Comparison of ENCODE assay signal across 9 mouse cellular contexts in the genomic region with DNA sequence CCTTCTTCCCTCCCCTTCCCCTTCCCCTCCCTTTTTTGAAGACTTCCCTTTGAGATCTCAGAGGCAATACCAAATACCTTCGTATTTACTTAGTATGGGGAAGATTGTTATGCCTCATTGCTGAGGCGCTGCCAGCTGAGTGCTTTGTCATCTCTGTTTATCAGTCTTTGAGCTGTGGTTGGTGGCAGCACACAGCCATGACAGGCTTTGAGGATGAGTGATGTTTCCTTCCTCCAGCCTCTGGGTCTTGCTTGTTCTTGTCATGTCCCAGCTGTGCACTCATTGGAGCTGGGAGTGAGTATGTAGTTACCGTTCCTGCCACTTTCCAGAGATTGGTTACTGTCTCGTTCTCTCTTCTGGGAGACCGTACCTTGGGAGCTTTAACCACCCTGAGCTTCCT. TPM values are rescaled to one million over a fixed set of nuclear protein-coding genes. Genes with fewer than 3 reads are reported as not detected.
DNase-seq lines count a peak whose midpoint lies in the region; ATAC-seq lines count a peak whose summit lies in the region.
"Had no signal": no experiment of that assay in that cellular context is flagged by ENCODE, and none has a peak within 500 bp of the region (broad histone marks: within the 10 kb centered on the region; RNA-seq: fewer than 3 reads in every experiment).

No protein-coding gene starts in this region.

- no peak overlapping the region for H3K4me3 ChIP-seq in hindbrain, embryonic 13.5 days
- H3K4me3 ChIP-seq in hindbrain, embryonic 11.5 days (ENCODE audit: low read depth, low read length) = no peak overlapping the region
- H3K4me3 ChIP-seq in liver, embryonic 13.5 days (replicated peaks) = 0 out of 2 replicates have a peak overlapping the region, but pooled peaks have one; percentile 8
- H3K4me3 ChIP-seq in forebrain, embryonic 15.5 days = no peak overlapping the region

- H3K9ac ChIP-seq in hindbrain, embryonic 13.5 days = no peak overlapping the region
- no peak overlapping the region for H3K9ac ChIP-seq in hindbrain, embryonic 11.5 days (ENCODE audit: low read depth, low read length)
- H3K9ac ChIP-seq in liver, embryonic 13.5 days = peak overlapping the region; percentile 56
- no peak overlapping the region for H3K9ac ChIP-seq in forebrain, embryonic 15.5 days (replicated peaks)

- 59% methylated on average over 5 of the region's 5 CpGs for WGBS in hindbrain, embryonic 13.5 days
- WGBS in hindbrain, embryonic 11.5 days = 60% methylated on average over 5 of the region's 5 CpGs
- 23% methylated on average over 5 of the region's 5 CpGs for WGBS in liver, embryonic 13.5 days (ENCODE audit: insufficient replicate concordance)
- 79% methylated on average over 5 of the region's 5 CpGs for WGBS in forebrain, embryonic 15.5 days

- no peaks in the 10 kb centered on the region for H3K9me3 ChIP-seq in hindbrain, embryonic 13.5 days
- no peaks in the 10 kb centered on the region for H3K9me3 ChIP-seq in hindbrain, embryonic 11.5 days (ENCODE audit: control insufficient read depth, low read length)
- no peaks in the 10 kb centered on the region for H3K9me3 ChIP-seq in liver, embryonic 13.5 days (replicated peaks)
- no peaks in the 10 kb centered on the region for H3K9me3 ChIP-seq in forebrain, embryonic 15.5 days

- H3K4me1 ChIP-seq in hindbrain, embryonic 13.5 days (replicated peaks) = peaks cover 38% of the 10 kb centered on the region
- no peaks in the 10 kb centered on the region for H3K4me1 ChIP-seq in hindbrain, embryonic 11.5 days (replicated peaks; ENCODE audit: control insufficient read depth, insufficient read depth, low read length)
- H3K4me1 ChIP-seq in liver, embryonic 13.5 days (replicated peaks) = peaks cover 60% of the 10 kb centered on the region
- peaks cover 3% of the 10 kb centered on the region; the same call in 1 of the 2 replicates for H3K4me1 ChIP-seq in forebrain, embryonic 15.5 days

- no peak for DNase-seq in hindbrain, embryonic 11.5 days (ENCODE audit: low spot score)
- peak; percentile 16 for DNase-seq in adipocyte (ENCODE audit: low spot score)
- DNase-seq in liver, embryonic 13.5 days = peak; percentile 65
- DNase-seq in splenic B cell, adult 2 months (ENCODE audit: low read depth, low spot score) = peak; percentile 57
- DNase-seq in left cerebral cortex, adult 18-20 months (ENCODE audit: low spot score in 2 of 2) = no peak
- no peak for DNase-seq in gastrocnemius, postnatal 10 days

- no peak overlapping the region for H3K4me2 ChIP-seq in hindbrain, embryonic 13.5 days
- H3K4me2 ChIP-seq in hindbrain, embryonic 11.5 days (replicated peaks; ENCODE audit: low read depth, low read length) = no peak overlapping the region
- peak overlapping the region; percentile 41 for H3K4me2 ChIP-seq in liver, embryonic 13.5 days
- H3K4me2 ChIP-seq in forebrain, embryonic 15.5 days (replicated peaks) = no peak overlapping the region

- no peaks in the 10 kb centered on the region for H3K27me3 ChIP-seq in hindbrain, embryonic 13.5 days
- no peaks in the 10 kb centered on the region for H3K27me3 ChIP-seq in hindbrain, embryonic 11.5 days (ENCODE audit: control insufficient read depth, insufficient read depth, low read length)
- H3K27me3 ChIP-seq in liver, embryonic 13.5 days = no peaks in the 10 kb centered on the region
- H3K27me3 ChIP-seq in splenic B cell, adult 2 months (ENCODE audit: control insufficient read depth, insufficient read depth, low read length, poor library complexity, severe bottlenecking) = no peaks in the 10 kb centered on the region
- H3K27me3 ChIP-seq in forebrain, embryonic 15.5 days = no peaks in the 10 kb centered on the region

- 0 out of 2 replicates have a peak, but pooled peaks have one; percentile 43 for ATAC-seq in hindbrain, embryonic 13.5 days (ENCODE audit: low FRiP score)
- ATAC-seq in hindbrain, embryonic 11.5 days (ENCODE audit: low FRiP score) = no peak
- ATAC-seq in liver, embryonic 13.5 days (ENCODE audit: low read depth) = peak; percentile 94
- no peak for ATAC-seq in forebrain, embryonic 15.5 days (replicated peaks)
- ATAC-seq: forebrain, embryonic 14.5 days had no signal

- peaks cover 13% of the 10 kb centered on the region; the same call in 1 of the 2 replicates for H3K36me3 ChIP-seq in hindbrain, embryonic 13.5 days
- 0 out of 2 replicates have a peak, but pooled peaks cover 2% of the 10 kb centered on the region for H3K36me3 ChIP-seq in hindbrain, embryonic 11.5 days (ENCODE audit: control insufficient read depth, insufficient read depth, low read length)
- peaks cover 30% of the 10 kb centered on the region for H3K36me3 ChIP-seq in liver, embryonic 13.5 days
- H3K36me3 ChIP-seq in splenic B cell, adult 2 months (ENCODE audit: control insufficient read depth, insufficient read depth, low read length, poor library complexity, severe bottlenecking) = peaks cover 5% of the 10 kb centered on the region; the same call in 1 of the 2 replicates
- H3K36me3 ChIP-seq in forebrain, embryonic 15.5 days = peaks cover 12% of the 10 kb centered on the region

- H3K27ac ChIP-seq in hindbrain, embryonic 13.5 days = no peak overlapping the region; the same call in 1 of the 2 replicates
- H3K27ac ChIP-seq in hindbrain, embryonic 11.5 days (ENCODE audit: low read depth, low read length) = no peak overlapping the region
- peak overlapping the region; percentile 89 for H3K27ac ChIP-seq in liver, embryonic 13.5 days
- H3K27ac ChIP-seq in forebrain, embryonic 15.5 days (replicated peaks) = no peak overlapping the region

RNA-seq across cellular contexts. Expression of a gene that starts 9.1 kb away (rescaled TPM):
- polyA plus RNA-seq in hindbrain, embryonic 13.5 days (2015; fragmentation: Nextera tagmentation; extraction: Ambion mirVana) = 88.0 and 89.3 TPM in 2 replicates
- 73.6 and 74.8 TPM in 2 replicates for polyA plus RNA-seq in hindbrain, embryonic 11.5 days (2014; fragmentation: Nextera tagmentation; extraction: Ambion mirVana)
- 19.5 and 28.1 TPM in 2 replicates for polyA plus RNA-seq in liver, embryonic 13.5 days (2015; fragmentation: Nextera tagmentation; extraction: Ambion mirVana)
- 100 to 1,000 TPM; 130 to 137 TPM for total RNA-seq in left cerebral cortex, adult 18-20 months (2021)
- total RNA-seq in gastrocnemius, postnatal 10 days (2021) = 10 to 100 TPM; 23.2 to 26.3 TPM
- 86.0 and 89.1 TPM in 2 replicates for polyA plus RNA-seq in forebrain, embryonic 15.5 days (2015; fragmentation: Nextera tagmentation; extraction: Ambion mirVana)

RNA-seq across cellular contexts. Expression of a gene that starts 15.2 kb away (rescaled TPM):
- 18.9 and 19.8 TPM in 2 replicates for polyA plus RNA-seq in hindbrain, embryonic 13.5 days (2015; fragmentation: Nextera tagmentation; extraction: Ambion mirVana)
- 19.4 and 21.4 TPM in 2 replicates for polyA plus RNA-seq in hindbrain, embryonic 11.5 days (2014; fragmentation: Nextera tagmentation; extraction: Ambion mirVana)
- 4.3 and 4.7 TPM in 2 replicates for polyA plus RNA-seq in liver, embryonic 13.5 days (2015; fragmentation: Nextera tagmentation; extraction: Ambion mirVana)
- total RNA-seq in left cerebral cortex, adult 18-20 months (2021) = 10 to 100 TPM; 81.7 to 87.4 TPM
- total RNA-seq in gastrocnemius, postnatal 10 days (2021) = 1 to 10 TPM; 4.2 to 4.6 TPM
- polyA plus RNA-seq in forebrain, embryonic 15.5 days (2015; fragmentation: Nextera tagmentation; extraction: Ambion mirVana) = 24.6 and 26.5 TPM in 2 replicates

RNA-seq across cellular contexts. Expression of a gene that starts 39.9 kb away (rescaled TPM):
- polyA plus RNA-seq in hindbrain, embryonic 13.5 days (2015; fragmentation: Nextera tagmentation; extraction: Ambion mirVana) = 36.0 and 37.0 TPM in 2 replicates
- 54.9 and 61.2 TPM in 2 replicates for polyA plus RNA-seq in hindbrain, embryonic 11.5 days (2014; fragmentation: Nextera tagmentation; extraction: Ambion mirVana)
- 16.3 and 21.2 TPM in 2 replicates for polyA plus RNA-seq in liver, embryonic 13.5 days (2015; fragmentation: Nextera tagmentation; extraction: Ambion mirVana)
- 10 to 100 TPM; 52.7 to 52.9 TPM for total RNA-seq in left cerebral cortex, adult 18-20 months (2021)
- 10 to 100 TPM; 18.2 to 26.8 TPM for total RNA-seq in gastrocnemius, postnatal 10 days (2021)
- polyA plus RNA-seq in forebrain, embryonic 15.5 days (2015; fragmentation: Nextera tagmentation; extraction: Ambion mirVana) = 33.6 and 35.5 TPM in 2 replicates

Comparison
In these comparisons a context has a peak if more than half of its experiments do, and no peak if none do; other contexts are left out.
1. ATAC-seq: peak in hindbrain, embryonic 13.5 days (single experiment) and liver, embryonic 13.5 days (single experiment); none in hindbrain, embryonic 11.5 days (single experiment) and forebrain, embryonic 15.5 days (single experiment).
2. DNase-seq: peak in adipocyte (single experiment), liver, embryonic 13.5 days (single experiment) and splenic B cell, adult 2 months (single experiment); none in hindbrain, embryonic 11.5 days (single experiment), left cerebral cortex, adult 18-20 months (0 of 2) and gastrocnemius, postnatal 10 days (single experiment).